Mouse (Mus musculus) mouse embryonic stem cell (cell line): ENCODE measurements around the gene Stmnd1.

Experiments
- in situ Hi-C, 2 experiments: fragments of 300-500 bp; cut with MboI; formaldehyde crosslinking; loops; 1 replicate in 1 of 2; 3 replicates in 1 of 2; pipeline ENCODE4 v1.14.3; 2019 to 2020; ENCODE audit warnings: low sequenced_read_pairs in 2 of 2, low pct_unique_long_range_greater_than_20kb in 1 of 2, mixed read lengths in 1 of 2; ENCODE audit not compliant: unreplicated experiment in 1 of 2

Gene Stmnd1

DNA sequence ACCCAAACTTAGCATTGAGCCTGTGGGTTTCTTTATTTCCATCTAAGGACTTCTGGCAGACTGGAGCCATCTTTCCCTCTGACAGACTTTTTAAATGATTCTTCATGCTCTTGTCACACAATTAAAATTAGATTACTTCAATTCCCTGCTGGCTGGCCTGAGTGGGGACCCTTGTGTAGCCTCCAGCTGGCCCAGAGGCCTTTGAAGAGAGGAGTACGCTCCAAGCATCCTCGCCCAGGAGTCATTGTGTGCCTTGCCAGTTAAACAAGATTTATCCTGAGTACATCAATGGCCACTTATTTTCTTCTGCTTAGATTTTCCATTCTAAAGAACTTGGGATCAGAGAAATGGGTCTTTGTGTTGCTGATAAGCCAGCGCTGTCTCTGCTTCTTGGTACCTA lies 76.1 kb downstream of the Stmnd1 start:
- in situ Hi-C loops, result no loop called here
